Mouse (Mus musculus) kidney, postnatal 0 days (tissue): Measurements from ENCODE around the gene Pde9a. TPM values are rescaled to one million over a fixed set of nuclear protein-coding genes. Genes with fewer than 3 reads are reported as not detected.

Experiments
- ATAC-seq: fragments of 200-750 bp; cut with Nextera tagmentation; replicated peaks from 2 replicates; pipeline ENCODE4 v1.8.0; 2017; ENCODE audit warnings: low read depth, moderate number of reproducible peaks, moderate TSS enrichment, moderate library complexity; ENCODE audit not compliant: low FRiP score
- DNase-seq: peaks from one replicate; pipeline ENCODE4 v3.0.0-alpha.2; 2016; ENCODE audit warnings: low spot score
- H3K27ac ChIP-seq: fragments of 300-500 bp; sonication (generic); 2 replicates; pipeline ENCODE4 v1.5.1; 2014; ENCODE audit warnings: mild to moderate bottlenecking
- H3K27me3 ChIP-seq: fragments of 300-500 bp; sonication (generic); 2 replicates; pipeline ENCODE4 v1.6.1; 2014; ENCODE audit warnings: low read length, mixed read lengths; ENCODE audit not compliant: insufficient read depth
- H3K36me3 ChIP-seq: fragments of 300-500 bp; sonication (generic); 2 replicates; pipeline ENCODE4 v1.6.1; 2014; ENCODE audit warnings: low read length, mixed read lengths; ENCODE audit not compliant: insufficient read depth
- H3K4me1 ChIP-seq: fragments of 300-500 bp; sonication (generic); replicated peaks from 2 replicates; pipeline ENCODE4 v1.6.1; 2014; ENCODE audit warnings: antibody characterized with exemption, low read length, mixed read lengths; ENCODE audit not compliant: insufficient read depth
- H3K4me2 ChIP-seq: fragments of 300-500 bp; sonication (generic); 2 replicates; pipeline ENCODE4 v1.6.1; 2014; ENCODE audit warnings: mild to moderate bottlenecking, low read length, moderate library complexity, mixed read lengths
- H3K4me3 ChIP-seq: fragments of 300-500 bp; sonication (generic); replicated peaks from 2 replicates; pipeline ENCODE4 v1.5.1; 2014; ENCODE audit warnings: low read depth, low read length
- H3K9ac ChIP-seq: fragments of 300-500 bp; sonication (generic); 2 replicates; pipeline ENCODE4 v1.6.1; 2014; ENCODE audit warnings: low read depth, low read length
- H3K9me3 ChIP-seq: fragments of 300-500 bp; sonication (generic); replicated peaks from 2 replicates; pipeline ENCODE4 v1.6.1; 2016; ENCODE audit warnings: low read length, inconsistent platforms, mixed read lengths
- CTCF ChIP-seq: IDR thresholded peaks from 2 replicates; pipeline ENCODE4 v1.5.1; 2016; ENCODE audit warnings: antibody characterized with exemption, low read depth, mild to moderate bottlenecking, moderate library complexity
- WGBS: fragments of 180-500 bp; shearing (Covaris S2); extraction: QIAGEN DNeasy Blood & Tissue Kit; methylation state at CpG from one replicate; pipeline ENCODE4 v1.1.7; 2014; 5-methylcytosine and 5-hydroxymethylcytosine counted together
- polyA plus RNA-seq: library from polyadenylated mRNA; unstranded; fragments of >200 nt; fragmentation: Nextera tagmentation; extraction: Ambion mirVana; gene quantifications from 2 replicates; pipeline ENCODE4 v1.2.1, GENCODE M21; 2015

Gene Pde9a
- polyA plus RNA-seq, 1 experiment from 2014 or later = 31.9 TPM

DNA sequence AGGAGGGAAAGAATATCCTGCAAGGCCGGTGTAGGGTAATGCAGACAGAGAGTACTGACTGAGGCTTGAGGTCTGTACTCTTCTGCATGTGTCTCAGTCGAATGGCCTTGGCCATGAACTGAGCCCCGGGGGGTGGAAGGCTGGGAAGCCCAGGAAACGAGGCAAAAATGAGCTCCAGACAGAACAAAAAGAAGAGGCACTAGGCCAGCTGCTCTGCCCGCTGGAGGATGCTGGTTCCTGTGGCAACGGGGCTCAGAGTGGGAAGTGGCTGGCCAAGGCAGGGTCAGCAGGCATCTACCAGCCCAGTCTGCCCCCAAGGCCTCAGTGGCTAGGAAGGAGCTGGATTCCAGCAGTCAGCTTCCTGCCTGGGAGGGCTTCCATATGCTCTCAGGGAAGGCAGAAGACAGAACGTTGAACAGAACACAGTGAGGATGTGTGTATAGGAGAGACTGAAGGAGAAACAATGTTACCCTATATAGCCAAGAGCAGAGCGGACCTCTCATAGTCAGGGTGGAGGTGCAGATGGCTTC lies 65.2 kb downstream of the Pde9a start:
- Histone ChIP-seq H3K27me3 (no peaks in the 10 kb centered on the region), H3K4me2 (no peak overlapping the region), H3K36me3 (no peaks in the 10 kb centered on the region; the same call in 1 of the 2 replicates), H3K9me3 (no peaks in the 10 kb centered on the region), H3K27ac (peak overlapping the region; percentile 47; the same call in 1 of the 2 replicates), H3K4me1 (no peaks in the 10 kb centered on the region), H3K9ac (no peak overlapping the region), H3K4me3 (no peak overlapping the region)
- no peak for TF ChIP-seq CTCF
- no peak for DNase-seq
- WGBS = 45% methylated on average over 8 of the region's 8 CpGs
- no peak for ATAC-seq

- Histone ChIP-seq H3K27me3 (no peaks in the 10 kb centered on the region), H3K4me1 (no peaks in the 10 kb centered on the region), H3K27ac (no peak overlapping the region), H3K9ac (no peak overlapping the region), H3K4me2 (no peak overlapping the region), H3K4me3 (no peak overlapping the region), H3K36me3 (0 out of 2 replicates have a peak, but pooled peaks cover 5% of the 10 kb centered on the region), H3K9me3 (no peaks in the 10 kb centered on the region)
- no peak for TF ChIP-seq CTCF
- WGBS = 66% methylated on average over 2 of the region's 2 CpGs
- DNase-seq (no peak), ATAC-seq (no peak)
Observed at GRCm38 (mm10) chr17:31452816-31453215, 66.8 kb downstream of the Pde9a start.

- H3K9me3 ChIP-seq = no peaks in the 10 kb centered on the region
- DNase-seq = no peak
- H3K27me3 ChIP-seq = no peaks in the 10 kb centered on the region
- 0 out of 2 replicates have a peak, but pooled peaks cover 5% of the 10 kb centered on the region for H3K36me3 ChIP-seq
- H3K4me1 ChIP-seq = no peaks in the 10 kb centered on the region
- 73% methylated on average over 3 of the region's 3 CpGs for WGBS
- no peak for TF ChIP-seq CTCF
- no peak for ATAC-seq
- no peak overlapping the region for H3K4me2 ChIP-seq
- no peak overlapping the region for H3K27ac ChIP-seq
- H3K4me3 ChIP-seq = no peak overlapping the region
- H3K9ac ChIP-seq = no peak overlapping the region
Observed at GRCm38 (mm10) chr17:31453476-31453875, 67.5 kb downstream of the Pde9a start.

DNA sequence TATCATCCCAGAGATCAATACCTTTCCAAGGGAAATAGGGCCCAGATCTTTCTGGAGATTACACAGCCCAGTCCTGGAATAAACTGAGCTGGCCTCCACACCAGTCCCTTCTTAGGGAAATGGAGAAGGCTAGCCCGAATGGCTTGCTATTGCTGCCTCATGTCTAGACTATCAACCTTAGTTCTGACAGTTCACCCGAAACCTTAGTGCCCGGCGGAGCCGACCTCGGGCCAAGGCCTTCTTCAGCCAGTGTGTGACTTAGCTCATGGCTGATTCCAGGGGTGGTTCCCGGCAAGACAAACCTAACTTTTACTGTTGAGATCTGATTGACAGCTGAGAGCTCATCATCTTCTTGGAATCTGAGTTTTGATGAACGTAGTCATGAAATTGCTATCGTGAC lies 68.0 kb downstream of the Pde9a start:
- Histone ChIP-seq H3K27me3 (no peaks in the 10 kb centered on the region), H3K4me2 (no peak overlapping the region), H3K9me3 (no peaks in the 10 kb centered on the region), H3K36me3 (0 out of 2 replicates have a peak, but pooled peaks cover 5% of the 10 kb centered on the region), H3K4me3 (no peak overlapping the region), H3K27ac (no peak overlapping the region), H3K9ac (no peak overlapping the region), H3K4me1 (no peaks in the 10 kb centered on the region)
- DNase-seq (no peak), ATAC-seq (no peak)
- 91% methylated on average over 9 of the region's 9 CpGs for WGBS
- TF ChIP-seq CTCF = no peak

DNA sequence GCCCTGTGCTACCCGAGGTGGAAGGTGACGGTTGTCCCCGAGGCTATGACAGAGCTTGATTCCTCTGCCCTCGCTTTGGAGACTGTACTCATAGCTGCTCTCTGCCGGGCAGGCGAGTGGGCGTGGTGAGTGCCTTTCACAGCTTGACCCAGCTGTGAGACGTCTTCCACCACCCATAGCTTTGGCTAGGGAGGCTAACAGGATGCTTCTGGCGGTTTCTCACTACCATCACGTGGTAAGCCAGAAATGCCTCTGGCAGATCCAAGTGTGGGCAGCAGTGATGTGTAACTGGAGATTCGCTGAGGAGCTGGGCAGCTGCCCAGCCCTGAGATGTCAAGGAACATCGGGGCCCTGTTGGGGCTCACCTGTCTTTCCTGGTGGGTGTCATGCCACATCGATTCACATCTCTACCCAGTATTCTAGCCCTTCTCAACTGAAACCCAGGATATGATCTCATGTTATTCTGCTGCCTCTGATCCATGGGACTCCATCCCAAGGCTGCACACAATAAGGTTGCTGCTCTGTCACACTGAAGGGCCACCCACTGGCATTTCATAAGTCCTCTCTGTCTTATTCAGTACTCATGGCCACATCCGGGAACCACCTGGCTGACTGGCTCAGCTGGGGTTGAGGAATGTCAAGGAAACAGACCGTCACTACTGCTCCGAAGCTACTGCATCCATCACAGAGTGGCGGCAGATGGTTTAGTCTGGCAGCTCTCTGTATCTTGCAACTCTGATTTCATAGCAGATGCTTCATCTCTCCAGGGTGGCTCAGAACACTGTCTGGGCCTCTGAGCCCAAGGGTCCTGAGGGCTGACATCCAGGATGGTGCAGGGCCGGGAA lies 70.9 kb downstream of the Pde9a start:
- H3K9me3 ChIP-seq = no peaks in the 10 kb centered on the region
- ATAC-seq = peak; percentile 50; the same call in 1 of the 2 replicates
- 53% methylated on average over 18 of the region's 18 CpGs for WGBS
- no peak overlapping the region for H3K4me3 ChIP-seq
- H3K27me3 ChIP-seq = no peaks in the 10 kb centered on the region
- DNase-seq = peak; percentile 61
- H3K4me1 ChIP-seq = no peaks in the 10 kb centered on the region
- H3K36me3 ChIP-seq = 0 out of 2 replicates have a peak, but pooled peaks cover 5% of the 10 kb centered on the region
- no peak for TF ChIP-seq CTCF
- H3K4me2 ChIP-seq = no peak overlapping the region
- H3K27ac ChIP-seq = no peak overlapping the region
- H3K9ac ChIP-seq = no peak overlapping the region

DNA sequence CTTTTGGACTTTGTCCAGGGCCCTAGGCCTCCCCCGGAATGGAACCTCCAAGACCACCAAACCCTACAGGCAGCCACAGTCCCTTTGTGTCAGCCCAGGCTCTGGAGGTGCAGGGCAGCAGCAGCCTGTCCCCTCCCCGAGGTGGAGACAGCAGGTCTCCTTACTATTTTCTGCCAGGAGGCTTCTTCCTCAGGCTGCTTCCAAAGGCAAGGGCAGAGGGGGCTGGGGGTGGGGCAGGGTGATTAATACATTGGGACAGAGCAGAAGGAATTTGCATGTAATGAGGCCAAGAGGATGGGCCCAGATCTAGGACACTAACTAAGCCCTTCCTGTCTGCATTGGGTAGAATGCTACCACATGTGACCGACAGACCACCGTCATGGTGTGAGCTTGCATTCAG lies 74.4 kb downstream of the Pde9a start:
- H3K4me3 ChIP-seq = no peak overlapping the region
- no peak overlapping the region for H3K9ac ChIP-seq
- 80% methylated on average over 4 of the region's 4 CpGs for whole genome bisulfite sequencing
- no peak overlapping the region for H3K27ac ChIP-seq
- no peak for DNase-seq
- 0 out of 2 replicates have a peak, but pooled peaks cover 5% of the 10 kb centered on the region for H3K36me3 ChIP-seq
- no peak for TF ChIP-seq CTCF
- no peak for ATAC-seq
- no peaks in the 10 kb centered on the region for H3K27me3 ChIP-seq
- no peak overlapping the region for H3K4me2 ChIP-seq
- H3K9me3 ChIP-seq = no peaks in the 10 kb centered on the region
- no peaks in the 10 kb centered on the region for H3K4me1 ChIP-seq
